Mouse (Mus musculus) stomach, postnatal 0 days (tissue): ENCODE data around the gene Ptgfrn. TPM values are rescaled to one million over a fixed set of nuclear protein-coding genes. Genes with fewer than 3 reads are reported as not detected.

Experiments used
- ATAC-seq: fragments of 200-750 bp; cut with Nextera tagmentation; 2 replicates; pipeline ENCODE4 v1.8.0; 2017; ENCODE audit not compliant: low FRiP score, low TSS enrichment
- DNase-seq: peaks from one replicate; pipeline ENCODE4 v3.0.0-alpha.2; 2016; ENCODE audit warnings: low spot score
- H3K27ac ChIP-seq: fragments of 300-500 bp; sonication (generic); replicated peaks from 2 replicates; pipeline ENCODE4 v1.5.1; 2014; ENCODE audit warnings: mild to moderate bottlenecking, control low read depth
- H3K27me3 ChIP-seq: fragments of 300-500 bp; sonication (generic); 2 replicates; pipeline ENCODE4 v1.6.1; 2014; ENCODE audit warnings: low read length; ENCODE audit not compliant: control insufficient read depth, insufficient read depth
- H3K36me3 ChIP-seq: fragments of 300-500 bp; sonication (generic); 2 replicates; pipeline ENCODE4 v1.6.1; 2014; ENCODE audit warnings: low read length, mixed read lengths; ENCODE audit not compliant: control insufficient read depth, insufficient read depth
- H3K4me1 ChIP-seq: fragments of 300-500 bp; sonication (generic); replicated peaks from 2 replicates; pipeline ENCODE4 v1.6.1; 2014; ENCODE audit warnings: antibody characterized with exemption; ENCODE audit not compliant: control insufficient read depth, insufficient read depth
- H3K4me2 ChIP-seq: fragments of 300-500 bp; sonication (generic); replicated peaks from 2 replicates; pipeline ENCODE4 v1.6.1; 2014; ENCODE audit warnings: low read depth, mild to moderate bottlenecking, control low read depth, moderate library complexity
- H3K4me3 ChIP-seq: fragments of 300-500 bp; sonication (generic); 2 replicates; pipeline ENCODE4 v1.5.1; 2014; ENCODE audit warnings: low read depth, low read length, control low read depth
- H3K9ac ChIP-seq: fragments of 300-500 bp; sonication (generic); 2 replicates; pipeline ENCODE4 v1.6.1; 2014; ENCODE audit warnings: mild to moderate bottlenecking, low read length, control low read depth, mixed read lengths
- H3K9me3 ChIP-seq: fragments of 300-500 bp; sonication (generic); 2 replicates; pipeline ENCODE4 v1.6.1; 2016; ENCODE audit warnings: low read length; ENCODE audit not compliant: control insufficient read depth
- CTCF ChIP-seq: IDR thresholded peaks from 2 replicates; pipeline ENCODE4 v1.5.1; 2016; ENCODE audit warnings: antibody characterized with exemption, low read depth, mild to moderate bottlenecking, moderate library complexity
- EP300 ChIP-seq: optimal IDR thresholded peaks from 2 replicates; pipeline ENCODE3; 2016; ENCODE audit warnings: antibody characterized with exemption
- whole genome bisulfite sequencing: fragments of 180-500 bp; shearing (Covaris S2); extraction: QIAGEN DNeasy Blood & Tissue Kit; methylation state at CpG from one replicate; pipeline ENCODE4 v1.1.7; 2014; 5-methylcytosine and 5-hydroxymethylcytosine counted together
- polyA plus RNA-seq: library from polyadenylated mRNA; unstranded; fragments of >200 nt; fragmentation: Nextera tagmentation; extraction: Ambion mirVana; gene quantifications from 2 replicates; pipeline ENCODE4 v1.2.1, GENCODE M21; 2015

The Ptgfrn gene
- polyA plus RNA-seq, 1 experiment from 2014 or later, result 5.8 TPM

DNA sequence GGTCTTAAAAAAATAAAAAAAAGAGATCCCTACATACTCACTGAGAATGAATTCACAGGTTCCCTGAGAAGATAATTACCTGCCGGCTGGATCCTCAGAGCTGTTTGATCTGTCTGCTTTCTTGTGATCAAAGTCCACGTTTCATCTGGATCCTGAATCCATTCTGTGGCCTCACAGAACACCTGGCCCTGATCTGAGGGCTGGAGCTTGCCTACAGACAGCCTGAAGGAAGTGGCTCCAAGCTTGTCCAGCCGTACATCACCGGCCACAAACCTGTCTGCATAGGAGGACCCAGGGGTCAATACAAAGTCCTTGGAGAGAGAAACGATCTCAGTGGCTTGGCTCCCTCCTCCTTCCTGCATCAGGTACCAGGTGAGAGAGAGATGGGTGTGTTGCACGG, 91.6 kb downstream of the Ptgfrn start:
- H3K9ac ChIP-seq, result no peak overlapping the region
- H3K36me3 ChIP-seq, result no peaks in the 10 kb centered on the region
- no peaks in the 10 kb centered on the region for H3K4me1 ChIP-seq
- DNase-seq (no peak), ATAC-seq (no peak)
- H3K27ac ChIP-seq, result no peak overlapping the region
- no peaks in the 10 kb centered on the region for H3K9me3 ChIP-seq
- no peak overlapping the region for H3K4me3 ChIP-seq
- 75% methylated on average over 6 of the region's 6 CpGs for WGBS
- H3K27me3 ChIP-seq, result no peaks in the 10 kb centered on the region
- no peak overlapping the region for H3K4me2 ChIP-seq
- no peak for TF ChIP-seq EP300
- no peak for TF ChIP-seq CTCF

DNA sequence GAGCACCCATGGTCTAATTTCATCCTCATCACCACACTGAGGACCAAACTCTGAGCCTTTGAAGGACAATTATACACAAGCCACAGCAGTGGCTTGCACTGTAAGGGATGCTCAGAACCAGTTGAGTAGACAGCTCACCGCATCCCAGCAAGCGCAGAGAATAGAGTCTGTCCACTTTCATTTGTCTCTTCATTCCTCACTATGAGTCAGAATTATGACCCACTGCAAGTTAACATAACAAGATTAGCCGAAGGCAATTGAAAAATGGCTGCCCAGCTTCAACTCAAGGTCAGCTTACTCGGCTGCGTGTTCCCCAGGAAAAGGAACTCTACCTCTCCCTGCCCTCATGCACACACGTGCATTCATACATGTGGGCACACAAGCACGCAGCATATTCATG, 94.0 kb downstream of the Ptgfrn start:
- no peak for TF ChIP-seq CTCF
- TF ChIP-seq EP300, result no peak
- no peak overlapping the region for H3K9ac ChIP-seq
- no peaks in the 10 kb centered on the region for H3K27me3 ChIP-seq
- no peak overlapping the region for H3K4me2 ChIP-seq
- no peaks in the 10 kb centered on the region for H3K4me1 ChIP-seq
- H3K36me3 ChIP-seq, result no peaks in the 10 kb centered on the region
- no peaks in the 10 kb centered on the region for H3K9me3 ChIP-seq
- WGBS, result 82% methylated on average over 7 of the region's 7 CpGs
- ATAC-seq (no peak), DNase-seq (no peak)
- H3K27ac ChIP-seq, result no peak overlapping the region
- no peak overlapping the region for H3K4me3 ChIP-seq

DNA sequence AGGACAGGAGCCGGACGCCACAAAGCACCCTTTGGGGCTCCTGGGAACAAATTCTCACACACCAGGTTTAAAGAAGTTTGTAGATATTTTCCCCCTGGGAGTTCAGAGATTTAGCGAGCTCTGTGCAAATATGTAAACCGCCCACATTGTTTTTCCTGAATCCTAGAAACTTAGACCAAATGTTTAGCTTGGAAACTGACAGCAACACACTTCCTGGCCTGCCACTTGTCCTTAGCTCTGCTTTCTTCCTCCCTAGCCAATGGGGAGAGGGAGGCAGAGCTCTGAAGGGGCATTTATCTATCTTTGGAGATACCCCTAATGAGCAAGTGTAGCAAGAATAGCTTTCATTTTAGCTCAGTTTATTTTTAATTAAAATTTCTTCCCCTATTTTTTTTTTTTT, 94.8 kb downstream of the Ptgfrn start:
- DNase-seq, result no peak
- 32% methylated on average over 4 of the region's 4 CpGs for WGBS

DNA sequence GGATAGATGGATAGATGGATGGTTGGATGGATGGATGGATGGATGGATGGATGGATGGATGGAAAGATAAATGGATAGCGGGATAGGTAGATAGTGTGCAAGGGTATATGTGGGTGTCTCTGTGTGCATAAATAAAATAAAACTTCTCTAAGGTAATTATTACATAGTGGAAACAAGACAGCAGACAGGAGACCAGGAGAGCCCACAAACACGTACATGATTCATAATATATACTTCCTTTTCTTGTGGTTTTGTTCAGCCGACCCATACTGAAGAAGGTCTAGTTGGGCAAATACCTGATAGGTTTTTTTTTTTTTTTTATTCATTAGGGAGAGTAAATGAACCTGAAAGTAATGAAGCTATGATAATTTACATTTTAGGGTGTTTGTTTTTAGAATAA, 96.5 kb downstream of the Ptgfrn start:
- Histone ChIP-seq H3K9ac (no peak overlapping the region), H3K4me1 (no peaks in the 10 kb centered on the region), H3K9me3 (no peaks in the 10 kb centered on the region), H3K4me3 (no peak overlapping the region), H3K27me3 (no peaks in the 10 kb centered on the region), H3K36me3 (no peaks in the 10 kb centered on the region), H3K4me2 (no peak overlapping the region), H3K27ac (no peak overlapping the region)
- no peak for ATAC-seq
- DNase-seq, result no peak
- 81% methylated on average over 3 of the region's 3 CpGs for WGBS
- no peak for TF ChIP-seq CTCF
- no peak for TF ChIP-seq EP300

More for the DNA sequence above, 94.8 kb downstream of the Ptgfrn start:
- Histone ChIP-seq H3K27me3 (no peaks in the 10 kb centered on the region), H3K9me3 (no peaks in the 10 kb centered on the region), H3K4me1 (no peaks in the 10 kb centered on the region), H3K9ac (no peak overlapping the region), H3K36me3 (no peaks in the 10 kb centered on the region), H3K27ac (no peak overlapping the region), H3K4me3 (no peak overlapping the region), H3K4me2 (no peak overlapping the region)
- no peak for TF ChIP-seq EP300
- TF ChIP-seq CTCF, result no peak
- no peak for ATAC-seq

DNA sequence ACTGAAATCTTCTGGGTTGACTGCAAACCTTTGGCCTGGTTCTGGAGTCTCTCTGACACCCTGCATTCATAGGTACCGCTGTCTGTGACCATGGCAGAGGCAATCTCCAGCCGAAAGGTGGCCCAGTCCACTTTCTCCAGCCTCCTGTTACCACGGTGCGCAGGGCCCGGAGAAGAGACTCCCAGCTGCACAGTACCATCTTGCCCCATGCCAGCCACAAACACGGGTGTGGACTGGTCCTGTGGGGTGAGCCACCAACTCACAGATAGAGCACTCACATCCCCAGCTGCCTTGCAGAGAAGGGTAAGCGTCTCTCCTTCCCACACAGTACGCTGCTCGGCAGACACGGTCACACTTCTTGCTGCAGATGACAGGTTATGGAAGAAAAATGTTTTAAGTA, 97.1 kb downstream of the Ptgfrn start:
- ATAC-seq (no peak), DNase-seq (no peak)
- Histone ChIP-seq H3K9ac (no peak overlapping the region), H3K27ac (no peak overlapping the region), H3K4me3 (no peak overlapping the region), H3K9me3 (no peaks in the 10 kb centered on the region), H3K4me2 (no peak overlapping the region), H3K4me1 (no peaks in the 10 kb centered on the region), H3K36me3 (no peaks in the 10 kb centered on the region), H3K27me3 (no peaks in the 10 kb centered on the region)
- TF ChIP-seq CTCF (no peak), EP300 (no peak)
- WGBS, result 91% methylated on average over 10 of the region's 10 CpGs

DNA sequence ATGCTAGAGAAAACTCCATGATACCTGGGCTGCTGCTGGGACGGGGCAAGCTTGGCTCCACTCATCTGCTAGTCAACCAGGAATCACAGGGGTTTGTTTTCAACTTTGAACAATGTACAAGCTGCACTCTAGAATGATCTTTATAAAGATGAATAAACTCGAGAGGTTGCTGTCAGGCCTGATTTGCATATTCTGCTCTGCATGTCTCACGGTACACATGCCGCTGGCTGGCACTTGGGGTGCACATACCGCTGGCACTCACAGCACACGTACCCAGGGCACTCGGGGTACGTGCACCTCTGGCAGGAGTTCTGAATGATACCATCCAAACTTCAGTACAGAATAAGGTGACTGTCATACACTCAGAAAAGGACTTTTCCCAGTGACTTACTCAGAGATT, 97.5 kb downstream of the Ptgfrn start:
- Histone ChIP-seq H3K9ac (no peak overlapping the region), H3K36me3 (no peaks in the 10 kb centered on the region), H3K4me2 (no peak overlapping the region), H3K4me1 (no peaks in the 10 kb centered on the region), H3K27ac (no peak overlapping the region), H3K9me3 (no peaks in the 10 kb centered on the region), H3K27me3 (no peaks in the 10 kb centered on the region), H3K4me3 (no peak overlapping the region)
- DNase-seq, result no peak
- ATAC-seq, result no peak
- TF ChIP-seq EP300 (no peak), CTCF (no peak)
- 90% methylated on average over 8 of the region's 8 CpGs for WGBS
